Mouse (Mus musculus) cerebellum, adult 2 months (tissue): ENCODE data around the gene Itgb7. TPM values are rescaled to one million over a fixed set of nuclear protein-coding genes. Genes with fewer than 3 reads are reported as not detected.
A peak's percentile ranks its signal among the peaks of the same experiment; 100 is the strongest.

Experiments
- DNase-seq, 2 experiments: peaks; one replicate each; pipeline ENCODE4 v3.0.0; 2021
- H3K27ac ChIP-seq: fragments of 200-500 bp; 2 replicates; pipeline ENCODE4 v1.5.1; 2012; ENCODE audit warnings: low read length, control low read depth, inconsistent platforms; ENCODE audit not compliant: insufficient read depth
- H3K27me3 ChIP-seq: fragments of 200-500 bp; 2 replicates; pipeline ENCODE4 v1.6.1; 2012; ENCODE audit warnings: inconsistent platforms, mild to moderate bottlenecking, low read length, moderate library complexity; ENCODE audit not compliant: control insufficient read depth, insufficient read depth
- H3K4me1 ChIP-seq: fragments of 200-500 bp; 2 replicates; pipeline ENCODE4 v1.6.1; 2011; ENCODE audit warnings: low read length; ENCODE audit not compliant: control insufficient read depth, insufficient read depth
- H3K4me3 ChIP-seq: fragments of 200-500 bp; replicated peaks from 2 replicates; pipeline ENCODE3; 2011; ENCODE audit warnings: mild to moderate bottlenecking, low read depth, low read length, control low read depth; ENCODE audit not compliant: insufficient read depth
- CTCF ChIP-seq: fragments of 200-500 bp; IDR thresholded peaks from 2 replicates; pipeline ENCODE4 v1.5.1; 2011; ENCODE audit warnings: low read depth, mild to moderate bottlenecking, control low read depth, low read length, moderate library complexity, borderline replicate concordance; ENCODE audit not compliant: insufficient read depth
- POLR2A ChIP-seq: fragments of 200-500 bp; IDR thresholded peaks from 2 replicates; pipeline ENCODE4 v1.6.1; 2011; ENCODE audit warnings: low read length, control low read depth, borderline replicate concordance; ENCODE audit not compliant: insufficient read depth
- WGBS: fragments of 180-500 bp; shearing (Covaris S2); methylation state at CpG from one replicate; pipeline ENCODE4 v1.1.7; 2018; 5-methylcytosine and 5-hydroxymethylcytosine counted together
- polyA plus RNA-seq: library from polyadenylated mRNA; depleted of rRNA; stranded (reverse); fragments of >200 nt; gene quantifications from 2 replicates; pipeline ENCODE4 v1.2.3, GENCODE M21; 2012

Itgb7 gene
- polyA plus RNA-seq, 1 experiment, result 5.2 TPM

DNA sequence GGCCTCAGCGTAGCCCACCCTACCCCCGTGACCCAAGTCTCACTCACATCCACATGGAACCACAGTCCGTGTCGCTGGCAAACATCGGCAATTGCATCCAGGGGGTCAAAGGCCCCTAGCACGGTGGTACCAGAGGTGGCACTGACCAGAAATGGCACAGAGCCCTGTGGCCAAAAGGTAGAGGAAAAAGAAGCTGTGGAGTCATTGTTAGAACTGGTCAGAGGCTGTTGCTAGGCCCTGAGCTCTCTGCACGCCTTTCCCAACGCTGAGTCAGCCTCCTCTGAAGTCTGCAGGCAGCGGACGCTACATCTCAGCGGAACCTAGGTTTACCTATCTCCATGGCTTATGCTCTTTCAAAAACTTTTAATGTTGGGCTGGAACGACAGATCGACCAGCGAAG is 51.8 kb downstream of the Itgb7 start:
- TF ChIP-seq POLR2A (no peak), CTCF (no peak)
- peaks cover 2% of the 10 kb centered on the region; the same call in 1 of the 2 replicates for H3K4me1 ChIP-seq
- H3K27me3 ChIP-seq, result no peaks in the 10 kb centered on the region
- DNase-seq, result peak in 1 of 2 experiments; percentile 17
- no peak overlapping the region for H3K4me3 ChIP-seq
- H3K27ac ChIP-seq, result no peak overlapping the region
- WGBS, result 59% methylated on average over 14 of the region's 14 CpGs

DNA sequence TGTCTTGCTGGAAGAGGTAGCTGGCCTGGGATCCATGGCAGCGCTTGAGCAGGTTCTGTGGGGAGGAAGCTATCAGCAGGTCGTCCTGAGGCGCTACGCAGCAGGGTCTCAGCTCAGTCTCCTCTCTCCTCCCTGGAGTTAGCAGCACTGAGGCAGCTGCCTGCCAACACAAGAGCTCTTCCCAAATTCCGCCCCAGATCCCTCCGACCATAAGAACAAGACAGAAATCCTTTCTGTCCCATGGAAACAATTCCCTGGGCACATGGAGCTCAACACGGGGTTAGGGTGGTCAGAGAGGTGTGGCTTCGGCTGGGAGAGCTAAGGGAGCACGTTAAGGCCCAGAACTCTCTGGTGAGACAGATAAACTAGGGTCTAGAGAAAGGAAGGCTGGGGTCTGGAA is 52.6 kb downstream of the Itgb7 start:
- WGBS, result 83% methylated on average over 9 of the region's 9 CpGs
- no peak overlapping the region for H3K27ac ChIP-seq
- H3K4me3 ChIP-seq, result no peak overlapping the region
- no peak for DNase-seq
- TF ChIP-seq CTCF, result no peak
- TF ChIP-seq POLR2A, result no peak
- H3K4me1 ChIP-seq, result peaks cover 2% of the 10 kb centered on the region; the same call in 1 of the 2 replicates
- no peaks in the 10 kb centered on the region for H3K27me3 ChIP-seq

DNA sequence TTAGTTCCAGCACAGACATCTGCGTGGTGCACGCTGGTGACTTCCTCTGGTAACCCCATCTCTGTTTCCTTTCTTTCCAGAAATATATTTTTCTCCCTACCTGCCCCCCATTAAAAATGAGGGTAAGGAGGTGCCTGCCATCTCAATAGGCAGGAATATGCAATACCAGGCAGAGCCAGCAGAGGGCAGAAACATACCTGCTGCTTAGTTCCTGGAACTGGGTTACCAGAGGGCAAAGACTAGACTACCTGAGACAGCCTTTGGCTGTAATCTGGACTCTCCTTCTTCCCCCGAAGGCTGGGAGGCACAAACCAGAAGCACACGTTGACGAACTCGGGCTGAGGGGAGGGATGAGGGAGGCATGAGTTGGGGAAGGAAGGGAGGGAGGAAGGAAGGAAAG is 53.5 kb downstream of the Itgb7 start:
- Histone ChIP-seq H3K4me3 (no peak overlapping the region), H3K27ac (no peak overlapping the region), H3K27me3 (no peaks in the 10 kb centered on the region), H3K4me1 (peaks cover 2% of the 10 kb centered on the region; the same call in 1 of the 2 replicates)
- WGBS, result 13% methylated on average over 6 of the region's 6 CpGs
- peak; percentile 82 to 90 for DNase-seq
- TF ChIP-seq CTCF, result peak; percentile 81
- TF ChIP-seq POLR2A, result no peak

DNA sequence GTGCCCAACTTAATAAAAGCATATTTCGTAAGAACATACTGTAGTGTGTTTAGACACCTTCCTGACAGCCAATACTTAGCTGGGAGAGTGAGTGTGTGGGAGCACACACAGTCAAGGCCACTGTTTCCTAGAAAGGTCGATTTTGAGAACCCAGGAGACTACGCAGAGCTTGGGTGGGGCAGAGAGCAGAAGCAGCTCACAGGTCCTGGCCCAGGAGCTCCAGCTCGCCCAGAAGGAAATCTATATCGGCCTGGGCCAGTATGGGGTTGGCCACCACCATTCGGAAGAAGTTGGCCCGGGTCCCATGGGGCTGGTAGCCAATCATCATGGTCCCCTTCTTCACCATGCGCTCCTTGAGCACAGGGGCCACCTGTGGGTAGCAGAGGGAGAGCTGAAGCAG is 54.3 kb downstream of the Itgb7 start:
- DNase-seq, result no peak
- Histone ChIP-seq H3K4me3 (no peak overlapping the region), H3K4me1 (peaks cover 2% of the 10 kb centered on the region; the same call in 1 of the 2 replicates), H3K27ac (no peak overlapping the region), H3K27me3 (no peaks in the 10 kb centered on the region)
- TF ChIP-seq CTCF (no peak), POLR2A (no peak)
- 70% methylated on average over 8 of the region's 8 CpGs for WGBS

DNA sequence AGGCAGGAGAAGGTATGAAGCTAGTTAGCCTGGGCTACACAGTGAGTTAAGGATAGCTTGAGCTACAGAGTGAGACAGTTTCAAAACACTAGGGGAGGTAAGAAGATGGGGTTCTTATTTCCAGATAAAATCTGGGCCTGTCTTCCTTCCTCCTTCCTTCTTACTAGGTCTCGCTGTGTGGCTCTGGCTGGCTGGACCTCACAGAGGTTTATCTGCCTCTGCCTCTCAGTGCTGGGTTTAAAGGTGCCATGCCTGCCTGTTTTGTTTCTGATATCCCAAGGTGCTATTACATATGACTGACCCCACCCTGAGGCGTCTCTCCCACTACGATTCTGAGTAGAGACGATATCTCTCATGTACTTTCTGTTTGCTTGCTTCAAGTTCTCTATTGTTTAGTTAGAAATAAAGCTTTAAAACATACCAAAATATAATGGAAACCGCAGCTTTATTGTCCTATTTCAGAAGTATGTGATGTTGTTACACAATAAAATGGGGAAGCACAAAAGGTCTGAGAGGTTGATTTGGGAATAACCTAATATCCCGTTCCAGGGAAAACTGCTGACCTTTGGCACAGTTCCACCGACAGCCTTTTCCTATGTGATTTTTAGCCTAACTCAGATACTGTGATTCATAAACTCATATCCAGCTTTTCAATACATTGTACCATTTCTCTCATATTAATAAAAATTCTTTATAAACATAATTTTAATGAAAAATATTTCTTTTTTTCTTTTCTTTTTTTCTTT is 55.0 kb downstream of the Itgb7 start:
- DNase-seq, result no peak
- Histone ChIP-seq H3K4me1 (peaks cover 2% of the 10 kb centered on the region; the same call in 1 of the 2 replicates), H3K4me3 (no peak overlapping the region), H3K27ac (no peak overlapping the region), H3K27me3 (no peaks in the 10 kb centered on the region)
- 91% methylated on average over 7 of the region's 7 CpGs for WGBS
- TF ChIP-seq POLR2A, result no peak
- TF ChIP-seq CTCF, result no peak

DNA sequence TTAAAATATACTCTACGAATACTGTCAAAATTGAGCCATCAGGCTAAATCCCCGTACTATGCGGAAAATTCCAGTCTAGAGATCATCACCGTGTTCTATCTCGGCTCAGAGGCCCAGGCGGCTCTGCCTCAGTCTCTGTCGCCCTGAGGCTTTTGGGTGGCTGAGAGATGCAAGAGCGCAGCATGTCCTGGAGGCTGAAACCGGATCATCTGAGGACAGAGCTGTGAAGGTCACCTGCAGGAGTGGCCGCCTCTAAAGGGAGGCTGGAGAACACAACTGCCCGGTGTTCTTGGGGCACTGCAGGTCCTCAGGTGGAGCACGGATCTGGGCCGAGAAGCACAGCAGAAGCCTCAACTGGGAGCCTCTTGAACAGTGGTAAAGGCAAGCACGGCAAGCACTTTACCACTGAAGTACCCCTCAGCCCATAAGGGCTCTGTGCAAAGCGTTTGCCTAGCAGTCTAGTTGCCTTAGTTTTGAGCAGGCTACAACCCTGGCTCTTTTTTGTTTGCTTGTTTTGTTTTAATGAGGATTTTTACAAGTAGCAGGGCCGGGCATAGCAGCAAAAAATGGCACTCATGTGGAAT is 55.9 kb downstream of the Itgb7 start:
- H3K27ac ChIP-seq, result no peak overlapping the region
- H3K4me3 ChIP-seq, result no peak overlapping the region
- H3K27me3 ChIP-seq, result no peaks in the 10 kb centered on the region
- peaks cover 2% of the 10 kb centered on the region; the same call in 1 of the 2 replicates for H3K4me1 ChIP-seq
- WGBS, result 91% methylated on average over 16 of the region's 16 CpGs
- TF ChIP-seq CTCF (no peak), POLR2A (no peak)
- no peak for DNase-seq

DNA sequence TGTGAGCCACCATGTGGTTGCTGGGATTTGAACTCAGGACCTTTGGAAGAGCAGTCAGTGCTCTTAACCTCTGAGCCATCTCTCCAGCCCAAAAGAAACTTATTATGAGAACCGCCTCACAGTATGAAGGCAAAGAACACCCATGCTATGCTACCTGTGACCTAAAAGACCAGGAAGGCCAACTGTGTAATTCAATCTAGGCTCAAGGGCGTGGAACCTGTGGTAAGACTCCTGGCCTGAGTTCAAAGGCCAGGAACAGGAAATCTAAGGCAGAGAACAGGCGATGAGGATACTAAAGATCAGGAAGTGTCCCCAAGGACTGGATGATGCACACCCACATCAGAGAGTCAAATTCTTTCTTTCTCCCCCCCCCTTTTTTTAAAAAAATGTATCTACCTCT is 58.2 kb downstream of the Itgb7 start:
- Histone ChIP-seq H3K27me3 (no peaks in the 10 kb centered on the region), H3K4me3 (no peak overlapping the region), H3K4me1 (peaks cover 2% of the 10 kb centered on the region; the same call in 1 of the 2 replicates), H3K27ac (no peak overlapping the region)
- no peak for TF ChIP-seq CTCF
- WGBS, result 99% methylated on average over 3 of the region's 3 CpGs
- DNase-seq, result no peak

DNA sequence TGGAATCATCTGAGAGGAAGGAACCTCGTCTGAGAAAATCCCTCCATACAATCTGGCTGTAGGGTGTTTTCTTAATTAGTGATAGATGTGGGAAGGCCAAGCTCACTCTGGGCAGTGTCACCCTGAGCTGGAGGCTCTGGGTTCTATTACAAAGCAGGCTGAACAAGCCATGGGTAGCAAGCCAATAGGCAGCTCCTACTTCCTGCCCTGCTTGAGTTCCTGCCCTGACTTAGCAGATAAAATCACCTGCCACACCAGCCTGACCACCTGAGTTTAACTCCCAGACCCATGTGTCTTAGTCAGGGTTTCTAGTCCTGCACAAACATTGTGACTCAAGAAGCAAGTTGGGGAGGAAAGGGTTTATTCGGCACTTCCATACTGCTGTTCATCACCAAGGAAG is 62.7 kb downstream of the Itgb7 start:
- DNase-seq, result no peak
- H3K4me1 ChIP-seq, result no peaks in the 10 kb centered on the region
- 63% methylated on average over 2 of the region's 2 CpGs for WGBS
- no peak overlapping the region for H3K27ac ChIP-seq
- no peak overlapping the region for H3K4me3 ChIP-seq
- no peaks in the 10 kb centered on the region for H3K27me3 ChIP-seq
- TF ChIP-seq CTCF (no peak), POLR2A (no peak)
